ENCODE assay signal across 8 mouse cellular contexts in the genomic region with DNA sequence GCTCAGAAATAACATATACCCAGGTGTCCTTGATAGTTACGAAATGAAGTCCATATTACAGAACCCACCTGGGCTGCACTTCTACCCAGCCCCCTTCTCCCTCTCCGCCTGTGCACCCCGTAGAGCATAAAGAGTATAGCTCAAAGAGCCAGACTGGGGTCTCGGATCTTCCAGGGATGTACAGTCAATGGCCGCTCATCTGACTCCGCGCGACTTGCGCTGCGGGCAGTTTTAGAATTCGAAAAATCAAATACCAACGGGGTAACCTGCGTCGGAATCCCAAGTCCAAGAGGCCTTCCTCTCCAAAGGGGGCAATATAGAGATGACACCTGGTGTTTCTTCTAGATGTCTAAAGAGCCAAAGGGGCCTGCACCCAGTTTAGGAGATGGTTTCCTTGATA. TPM values are rescaled to one million over a fixed set of nuclear protein-coding genes. Genes with fewer than 3 reads are reported as not detected.
DNase-seq lines count a peak whose midpoint lies in the region; ATAC-seq and TF ChIP-seq lines count a peak whose summit lies in the region.

No protein-coding gene starts in this region.

- no peaks in the 10 kb centered on the region for H3K27me3 ChIP-seq in heart, adult 2 months (ENCODE audit: control insufficient read depth, insufficient read depth, low read length)
- no peaks in the 10 kb centered on the region for H3K27me3 ChIP-seq in neural tube, embryonic 13.5 days

- DNase-seq in heart, adult 2 months: peak in 1 of 2 experiments; percentile 36
- DNase-seq in heart, postnatal 36 days: no peak
- peak; percentile 63 for DNase-seq in A20 (ENCODE audit: low read depth, low spot score)
- peak; percentile 18 for DNase-seq in kidney, postnatal 10 days
- no peak for DNase-seq in layer of hippocampus, adult 8-10 months (ENCODE audit: low spot score in 2 of 2)
- no peak for DNase-seq in left cerebral cortex, adult 8-10 months (ENCODE audit: low spot score in 2 of 2)

- TF ChIP-seq EP300 in heart, adult 2 months (IDR thresholded peaks at IDR 0.05; ENCODE audit: insufficient read depth, low read depth, low read length): no peak

- intact Hi-C loops in heart, adult 2 months (cut with DNase I): loop anchor here (2.0 kb wide), 2 partner anchors 39 to 75 kb away; partner anchors contain the start of gene Ubap2
- intact Hi-C loops in heart, postnatal 36 days (cut with DNase I): loop anchor here (1.0 to 5.0 kb wide), 3 partner anchors 36 to 77 kb away; partner anchors contain the start of gene Ubap2

- peak overlapping the region; percentile 81 for H3K4me3 ChIP-seq in heart, adult 2 months
- H3K4me3 ChIP-seq in embryonic fibroblast, embryonic 13.5 days (ENCODE audit: insufficient read depth, low read length): peak overlapping the region; percentile 75
- peak overlapping the region; percentile 85 for H3K4me3 ChIP-seq in neural tube, embryonic 13.5 days

- peak; percentile 21; the same call in 1 of the 2 replicates for ATAC-seq in neural tube, embryonic 13.5 days (ENCODE audit: low read depth)

- H3K9me3 ChIP-seq in neural tube, embryonic 13.5 days: no peaks in the 10 kb centered on the region

- H3K36me3 ChIP-seq in heart, adult 2 months (ENCODE audit: control insufficient read depth, insufficient read depth, low read length): peaks cover 14% of the 10 kb centered on the region
- peaks cover 32% of the 10 kb centered on the region for H3K36me3 ChIP-seq in neural tube, embryonic 13.5 days

- peaks cover 1% of the 10 kb centered on the region; the same call in 1 of the 2 replicates for H3K79me2 ChIP-seq in heart, adult 2 months (replicated peaks; ENCODE audit: control insufficient read depth, insufficient read depth, low read length)

- peaks cover 4% of the 10 kb centered on the region for H3K4me1 ChIP-seq in heart, adult 2 months (ENCODE audit: control insufficient read depth, insufficient read depth, low read length)
- H3K4me1 ChIP-seq in embryonic fibroblast, embryonic 13.5 days (ENCODE audit: control insufficient read depth, insufficient read depth, low read length): peaks cover 4% of the 10 kb centered on the region; the same call in 1 of the 2 replicates
- H3K4me1 ChIP-seq in neural tube, embryonic 13.5 days (replicated peaks): peaks cover 36% of the 10 kb centered on the region

- peak overlapping the region; percentile 96 for H3K9ac ChIP-seq in heart, adult 2 months (ENCODE audit: low read depth, low read length)
- peak overlapping the region; percentile 95 for H3K9ac ChIP-seq in neural tube, embryonic 13.5 days

- H3K4me2 ChIP-seq in neural tube, embryonic 13.5 days: peak overlapping the region; percentile 97

- no peak for TF ChIP-seq CTCF in heart, adult 2 months (IDR thresholded peaks at IDR 0.05)
- no peak for TF ChIP-seq CTCF in embryonic fibroblast, embryonic 13.5 days (IDR thresholded peaks at IDR 0.05; ENCODE audit: borderline replicate concordance, insufficient read depth, low read length)

- 10% methylated on average over 14 of the region's 14 CpGs for WGBS in heart, adult 2 months
- WGBS in neural tube, embryonic 13.5 days: 19% methylated on average over 14 of the region's 14 CpGs

- no peak for TF ChIP-seq POLR2A in heart, adult 2 months (IDR thresholded peaks at IDR 0.05; ENCODE audit: insufficient read depth, low read depth, low read length)
- no peak for TF ChIP-seq POLR2A in embryonic fibroblast, embryonic 13.5 days (IDR thresholded peaks at IDR 0.05; ENCODE audit: low read depth, low read length)

- H3K27ac ChIP-seq in heart, adult 2 months: peak overlapping the region; percentile 100
- H3K27ac ChIP-seq in embryonic fibroblast, embryonic 13.5 days (ENCODE audit: insufficient read depth, low read length): peak overlapping the region; percentile 91
- H3K27ac ChIP-seq in neural tube, embryonic 13.5 days (replicated peaks): peak overlapping the region; percentile 94

RNA-seq across cellular contexts. Expression of gene Dcaf12, which starts 1.0 kb away (rescaled TPM):
- 10 to 100 TPM; 31.5 to 57.9 TPM for total RNA-seq in heart, adult 2 months (2021)
- 26.5 and 32.4 TPM in 2 replicates for polyA plus RNA-seq in heart, adult 2 months (2012; rRNA removed)
- total RNA-seq in heart, postnatal 36 days (2021): 10 to 100 TPM; 37.9 to 43.4 TPM
- 40.2 and 40.3 TPM in 2 replicates for polyA plus RNA-seq in embryonic fibroblast, embryonic 13.5 days (2011; ENCODE audit: insufficient read length, low read depth, missing spikeins)
- 78.2 and 78.3 TPM in 2 replicates for polyA plus RNA-seq in neural tube, embryonic 13.5 days (2015; fragmentation: Nextera tagmentation; extraction: Ambion mirVana)
- total RNA-seq in layer of hippocampus, adult 8-10 months (2022): 10 to 100 TPM; 35.5 to 42.6 (median 39.6) TPM
- 10 to 100 TPM; 37.5 to 39.5 (median 38.6) TPM for total RNA-seq in left cerebral cortex, adult 8-10 months (2022)

RNA-seq across cellular contexts. Expression of gene Ubap1, which starts 35.1 kb away (rescaled TPM):
- 10 to 100 TPM; 37.3 to 43.7 TPM for total RNA-seq in heart, adult 2 months (2021)
- 21.8 and 37.1 TPM in 2 replicates for polyA plus RNA-seq in heart, adult 2 months (2012; rRNA removed)
- 10 to 100 TPM; 34.1 to 40.3 TPM for total RNA-seq in heart, postnatal 36 days (2021)
- 60.1 and 70.5 TPM in 2 replicates for polyA plus RNA-seq in embryonic fibroblast, embryonic 13.5 days (2011; ENCODE audit: insufficient read length, low read depth, missing spikeins)
- polyA plus RNA-seq in neural tube, embryonic 13.5 days (2015; fragmentation: Nextera tagmentation; extraction: Ambion mirVana): 72.6 and 85.5 TPM in 2 replicates
- 10 to 100 TPM; 42.1 to 48.0 (median 44.9) TPM for total RNA-seq in layer of hippocampus, adult 8-10 months (2022)
- total RNA-seq in left cerebral cortex, adult 8-10 months (2022): 10 to 100 TPM; 45.2 to 54.3 (median 49.9) TPM

RNA-seq across cellular contexts. Expression of gene Ubap2, which starts 38.8 kb away (rescaled TPM):
- total RNA-seq in heart, adult 2 months (2021): 10 to 100 TPM; 50.3 to 57.4 TPM
- 34.0 and 44.5 TPM in 2 replicates for polyA plus RNA-seq in heart, adult 2 months (2012; rRNA removed)
- 10 to 100 TPM; 59.4 to 61.1 TPM for total RNA-seq in heart, postnatal 36 days (2021)
- 69.0 and 78.8 TPM in 2 replicates for polyA plus RNA-seq in embryonic fibroblast, embryonic 13.5 days (2011; ENCODE audit: insufficient read length, low read depth, missing spikeins)
- polyA plus RNA-seq in neural tube, embryonic 13.5 days (2015; fragmentation: Nextera tagmentation; extraction: Ambion mirVana): 58.3 and 77.6 TPM in 2 replicates
- total RNA-seq in layer of hippocampus, adult 8-10 months (2022): 10 to 100 TPM; 45.8 to 58.7 (median 50.2) TPM
- 10 to 100 TPM; 38.8 to 46.3 (median 45.3) TPM for total RNA-seq in left cerebral cortex, adult 8-10 months (2022)

Comparison
In these comparisons a context has a peak if more than half of its experiments do, and no peak if none do; other contexts are left out.
1. DNase-seq: peak in A20 (single experiment) and kidney, postnatal 10 days (single experiment); none in heart, postnatal 36 days (0 of 2), layer of hippocampus, adult 8-10 months (0 of 2) and left cerebral cortex, adult 8-10 months (0 of 2).
2. Peak in every context shown above with its lines, with median percentiles within 50 percentile points of each other: H3K27ac ChIP-seq and H3K4me3 ChIP-seq.